Mouse (Mus musculus) midbrain, embryonic 11.5 days (tissue): Measurements from ENCODE around the gene Trio. TPM values are rescaled to one million over a fixed set of nuclear protein-coding genes. Genes with fewer than 3 reads are reported as not detected.
"Not testable (repeated sequence)": the region's sequence is repeated elsewhere in the genome, so short reads cannot be mapped to it uniquely, and the experiment has no call there.

Experiments
- ATAC-seq: fragments of 200-750 bp; cut with Nextera tagmentation; 2 replicates; pipeline ENCODE4 v1.8.0; 2017; ENCODE audit warnings: moderate TSS enrichment, moderate library complexity; ENCODE audit not compliant: low FRiP score
- DNase-seq: peaks from one replicate; pipeline ENCODE4 v3.0.0; 2015; ENCODE audit warnings: low spot score; ENCODE audit errors: missing footprints
- H3K27ac ChIP-seq: fragments of 300-500 bp; sonication (generic); 2 replicates; pipeline ENCODE4 v1.5.1; 2014; ENCODE audit warnings: low read depth, low read length
- H3K27me3 ChIP-seq: fragments of 300-500 bp; sonication (generic); 2 replicates; pipeline ENCODE4 v1.6.1; 2014; ENCODE audit warnings: mild to moderate bottlenecking, low read length, moderate library complexity, mixed read lengths; ENCODE audit not compliant: control insufficient read depth, insufficient read depth
- H3K36me3 ChIP-seq: fragments of 300-500 bp; sonication (generic); 2 replicates; pipeline ENCODE4 v1.6.1; 2014; ENCODE audit warnings: mild to moderate bottlenecking, low read length, moderate library complexity, mixed read lengths; ENCODE audit not compliant: control insufficient read depth, insufficient read depth
- H3K4me1 ChIP-seq: fragments of 300-500 bp; sonication (generic); 2 replicates; pipeline ENCODE4 v1.6.1; 2014; ENCODE audit warnings: low read length; ENCODE audit not compliant: control insufficient read depth, insufficient read depth
- H3K4me2 ChIP-seq: fragments of 300-500 bp; sonication (generic); 2 replicates; pipeline ENCODE4 v1.6.1; 2014; ENCODE audit warnings: mild to moderate bottlenecking, moderate library complexity
- H3K4me3 ChIP-seq: fragments of 300-500 bp; sonication (generic); 2 replicates; pipeline ENCODE4 v1.5.1; 2014; ENCODE audit warnings: low read depth, low read length
- H3K9ac ChIP-seq: fragments of 300-500 bp; sonication (generic); 2 replicates; pipeline ENCODE4 v1.6.1; 2014; ENCODE audit warnings: low read length
- H3K9me3 ChIP-seq: fragments of 300-500 bp; sonication (generic); 2 replicates; pipeline ENCODE4 v1.6.1; 2016; ENCODE audit warnings: low read length; ENCODE audit not compliant: control insufficient read depth
- WGBS: fragments of 180-500 bp; shearing (Covaris S2); extraction: QIAGEN DNeasy Blood & Tissue Kit; methylation state at CpG from one replicate; pipeline ENCODE4 v1.1.7; 2014; 5-methylcytosine and 5-hydroxymethylcytosine counted together
- polyA plus RNA-seq: library from polyadenylated mRNA; unstranded; fragments of >200 nt; fragmentation: Nextera tagmentation; extraction: Ambion mirVana; gene quantifications from 2 replicates; pipeline ENCODE4 v1.2.1, GENCODE M21; 2014

Gene Trio
- polyA plus RNA-seq, 1 experiment from 2014 or later: 32.5 TPM

DNA sequence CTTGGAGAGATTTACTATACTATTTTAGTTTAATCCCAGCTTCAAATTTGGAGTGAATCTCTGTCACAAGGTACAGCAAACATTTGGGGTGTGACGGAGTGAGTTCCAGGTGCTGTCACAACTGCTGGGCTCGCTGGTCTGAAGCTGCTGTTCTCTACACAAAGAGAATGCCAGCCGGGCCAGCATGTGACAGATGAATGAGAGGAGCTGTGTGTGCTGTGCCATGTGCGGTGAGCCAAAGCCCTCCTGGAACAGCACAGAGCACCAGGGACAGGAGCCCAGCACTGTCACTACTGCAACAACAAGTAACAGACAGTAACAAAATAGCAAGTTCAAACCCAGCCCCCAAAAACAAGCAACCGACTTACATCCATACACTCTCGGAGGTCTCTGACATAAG lies 194.0 kb downstream of the Trio start:
- no peak overlapping the region for H3K27ac ChIP-seq
- ATAC-seq (no peak), DNase-seq (no peak)
- no peaks in the 10 kb centered on the region for H3K4me1 ChIP-seq
- peaks cover 12% of the 10 kb centered on the region; the same call in 1 of the 2 replicates for H3K36me3 ChIP-seq
- H3K9me3 ChIP-seq: no peaks in the 10 kb centered on the region
- H3K27me3 ChIP-seq: no peaks in the 10 kb centered on the region
- H3K4me2 ChIP-seq: no peak overlapping the region
- WGBS: 90% methylated on average over 6 of the region's 6 CpGs
- no peak overlapping the region for H3K4me3 ChIP-seq
- no peak overlapping the region for H3K9ac ChIP-seq

DNA sequence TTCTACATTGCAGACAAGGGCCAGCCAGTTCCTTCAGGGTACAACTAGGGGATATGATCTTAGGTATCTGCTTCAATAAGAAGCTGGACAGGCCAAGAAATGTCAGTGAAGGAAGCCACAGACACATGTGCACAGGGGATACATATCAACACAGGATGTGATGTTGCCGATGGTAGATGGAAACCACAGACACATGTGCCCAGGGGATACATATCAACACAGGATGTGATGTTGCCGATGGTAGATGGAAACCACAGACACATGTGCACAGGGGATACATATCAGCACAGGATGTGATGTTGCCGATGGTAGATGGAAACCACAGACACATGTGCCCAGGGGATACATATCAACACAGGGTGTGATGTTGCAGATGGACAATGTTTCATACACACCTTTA lies 197.8 kb downstream of the Trio start:
- H3K4me2 ChIP-seq, ATAC-seq, H3K9ac ChIP-seq, DNase-seq, H3K4me1 ChIP-seq, H3K27me3 ChIP-seq, H3K4me3 ChIP-seq, H3K9me3 ChIP-seq, H3K27ac ChIP-seq: not testable (repeated sequence)
- WGBS: 96% methylated on average over 3 of the region's 3 CpGs
- H3K36me3 ChIP-seq: peaks cover 13% of the 10 kb centered on the region; the same call in 1 of the 2 replicates

DNA sequence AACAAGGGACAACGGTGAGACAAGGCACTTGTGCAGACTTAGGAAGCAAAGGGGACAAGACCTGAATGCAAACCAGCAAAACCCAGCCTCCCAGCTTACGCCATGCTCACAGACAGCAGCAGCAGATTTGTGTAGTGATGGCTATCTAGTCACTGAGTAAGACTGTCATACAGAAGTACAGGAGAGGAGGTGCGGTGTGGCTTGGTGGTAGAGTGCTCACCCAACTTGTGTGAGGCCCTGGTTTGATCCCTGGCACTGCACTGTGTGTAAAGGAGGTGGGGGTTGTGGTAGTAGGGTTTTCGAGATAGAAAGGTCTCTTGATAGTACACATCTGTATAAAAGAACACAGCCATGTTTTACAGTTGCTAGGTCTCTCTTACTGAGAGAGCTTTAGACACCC lies 198.8 kb downstream of the Trio start:
- Histone ChIP-seq H3K4me2 (no peak overlapping the region), H3K4me3 (no peak overlapping the region), H3K36me3 (peaks cover 13% of the 10 kb centered on the region; the same call in 1 of the 2 replicates), H3K27me3 (no peaks in the 10 kb centered on the region), H3K9ac (no peak overlapping the region), H3K9me3 (no peaks in the 10 kb centered on the region), H3K4me1 (no peaks in the 10 kb centered on the region), H3K27ac (no peak overlapping the region)
- WGBS: 92% methylated on average over 4 of the region's 4 CpGs
- ATAC-seq (no peak), DNase-seq (no peak)

DNA sequence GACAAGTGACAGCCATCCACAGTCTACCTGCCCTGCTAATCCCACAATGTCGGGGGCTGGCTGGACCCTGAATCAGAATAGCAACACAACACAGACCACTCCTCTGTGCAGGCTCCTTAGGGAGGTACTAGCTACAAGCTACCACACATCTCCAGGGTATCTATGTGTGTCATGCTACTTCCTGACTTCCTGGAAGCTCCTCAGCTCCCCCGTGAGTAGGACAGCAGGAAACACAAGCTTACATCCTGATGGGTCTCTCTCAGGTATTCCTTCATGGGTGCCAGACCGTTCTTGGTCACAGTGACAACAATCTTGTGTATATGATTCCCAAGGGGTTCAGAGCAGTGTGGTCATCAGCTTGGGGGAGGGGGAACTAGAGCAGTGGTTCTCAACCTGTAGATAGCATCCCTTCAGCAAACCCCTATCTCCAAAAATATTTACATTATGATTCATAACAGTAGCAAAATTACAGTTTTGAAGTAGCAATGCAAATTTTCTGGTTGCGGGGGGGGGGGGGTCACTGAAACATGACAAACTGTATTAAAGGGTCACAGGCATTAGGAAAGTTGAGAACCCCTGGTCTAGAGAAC lies 199.5 kb downstream of the Trio start:
- no peak overlapping the region for H3K4me3 ChIP-seq
- H3K4me2 ChIP-seq: no peak overlapping the region
- H3K36me3 ChIP-seq: peaks cover 10% of the 10 kb centered on the region; the same call in 1 of the 2 replicates
- 93% methylated on average over 4 of the region's 4 CpGs for WGBS
- H3K9ac ChIP-seq: no peak overlapping the region
- no peaks in the 10 kb centered on the region for H3K9me3 ChIP-seq
- ATAC-seq (no peak), DNase-seq (no peak)
- no peaks in the 10 kb centered on the region for H3K4me1 ChIP-seq
- no peak overlapping the region for H3K27ac ChIP-seq
- H3K27me3 ChIP-seq: no peaks in the 10 kb centered on the region

DNA sequence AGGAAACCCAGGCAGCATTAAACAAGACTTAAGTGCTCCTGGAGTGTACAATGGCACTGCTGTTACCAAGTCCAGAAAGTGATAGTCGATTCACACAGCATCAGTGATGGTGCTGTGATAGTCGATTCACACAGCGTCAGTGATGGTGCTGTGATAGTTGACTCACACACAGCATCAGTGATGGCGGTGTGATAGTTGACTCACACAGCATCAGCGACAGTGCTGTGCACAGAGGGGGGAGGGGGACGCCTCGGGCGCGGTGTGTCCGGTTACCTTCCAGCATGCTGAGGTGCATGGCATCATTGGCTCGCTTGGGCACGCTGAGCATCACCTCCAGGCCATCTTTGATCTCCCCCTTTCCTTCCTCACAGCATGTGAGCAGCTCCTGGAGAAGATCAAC lies 200.3 kb downstream of the Trio start:
- WGBS: 93% methylated on average over 12 of the region's 12 CpGs
- Histone ChIP-seq H3K4me2 (no peak overlapping the region), H3K36me3 (peaks cover 6% of the 10 kb centered on the region; the same call in 1 of the 2 replicates), H3K9me3 (no peaks in the 10 kb centered on the region), H3K27me3 (no peaks in the 10 kb centered on the region), H3K27ac (no peak overlapping the region), H3K4me3 (no peak overlapping the region), H3K4me1 (no peaks in the 10 kb centered on the region), H3K9ac (no peak overlapping the region)
- ATAC-seq (no peak), DNase-seq (no peak)

DNA sequence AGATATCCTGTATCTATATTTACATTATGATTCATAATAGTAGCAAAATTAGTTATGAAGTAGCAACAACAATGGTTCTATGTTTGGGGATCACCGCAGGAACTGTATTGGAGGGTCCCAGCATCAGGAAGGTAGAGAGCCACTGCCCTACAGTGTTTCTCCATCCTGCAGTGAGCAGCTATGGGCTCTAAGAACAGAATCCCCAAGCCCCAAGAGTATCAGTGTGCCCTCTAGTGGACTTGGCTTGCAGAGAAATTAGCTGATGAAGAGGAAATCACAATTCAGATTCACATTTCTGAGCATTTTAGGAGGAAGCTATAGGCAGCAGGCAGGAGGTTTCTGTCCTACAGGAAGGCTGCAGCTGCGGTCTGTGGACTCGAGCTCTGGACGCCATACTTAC lies 202.1 kb downstream of the Trio start:
- Histone ChIP-seq H3K27ac (no peak overlapping the region), H3K4me3 (no peak overlapping the region), H3K4me1 (no peaks in the 10 kb centered on the region), H3K9me3 (no peaks in the 10 kb centered on the region), H3K9ac (no peak overlapping the region), H3K4me2 (no peak overlapping the region), H3K36me3 (peaks cover 11% of the 10 kb centered on the region; the same call in 1 of the 2 replicates), H3K27me3 (no peaks in the 10 kb centered on the region)
- DNase-seq: peak; percentile 89
- ATAC-seq: no peak
- 95% methylated on average over 4 of the region's 4 CpGs for WGBS

DNA sequence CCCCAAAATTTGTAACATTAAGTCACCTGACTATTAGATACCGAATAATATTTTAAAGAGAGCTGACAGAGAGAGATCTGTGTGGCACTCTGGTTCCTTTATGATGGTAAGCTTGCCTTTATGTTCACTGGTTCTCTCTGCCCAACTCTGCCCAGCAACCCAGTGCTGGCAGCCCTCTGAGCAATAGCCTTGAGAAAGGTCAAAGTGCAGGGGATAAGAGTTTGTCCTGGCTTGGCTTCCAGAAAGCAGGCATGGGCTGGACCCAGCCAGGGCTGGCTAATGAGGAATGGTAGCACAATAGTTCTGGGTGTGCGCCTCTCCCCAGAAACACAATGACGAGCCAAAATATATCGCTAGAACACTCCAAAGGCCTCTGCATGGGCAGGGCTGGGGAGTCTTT lies 203.2 kb downstream of the Trio start:
- WGBS: 95% methylated on average over 4 of the region's 4 CpGs
- 0 out of 2 replicates have a peak, but pooled peaks have one; percentile 38 for ATAC-seq
- peaks cover 16% of the 10 kb centered on the region for H3K36me3 ChIP-seq

DNA sequence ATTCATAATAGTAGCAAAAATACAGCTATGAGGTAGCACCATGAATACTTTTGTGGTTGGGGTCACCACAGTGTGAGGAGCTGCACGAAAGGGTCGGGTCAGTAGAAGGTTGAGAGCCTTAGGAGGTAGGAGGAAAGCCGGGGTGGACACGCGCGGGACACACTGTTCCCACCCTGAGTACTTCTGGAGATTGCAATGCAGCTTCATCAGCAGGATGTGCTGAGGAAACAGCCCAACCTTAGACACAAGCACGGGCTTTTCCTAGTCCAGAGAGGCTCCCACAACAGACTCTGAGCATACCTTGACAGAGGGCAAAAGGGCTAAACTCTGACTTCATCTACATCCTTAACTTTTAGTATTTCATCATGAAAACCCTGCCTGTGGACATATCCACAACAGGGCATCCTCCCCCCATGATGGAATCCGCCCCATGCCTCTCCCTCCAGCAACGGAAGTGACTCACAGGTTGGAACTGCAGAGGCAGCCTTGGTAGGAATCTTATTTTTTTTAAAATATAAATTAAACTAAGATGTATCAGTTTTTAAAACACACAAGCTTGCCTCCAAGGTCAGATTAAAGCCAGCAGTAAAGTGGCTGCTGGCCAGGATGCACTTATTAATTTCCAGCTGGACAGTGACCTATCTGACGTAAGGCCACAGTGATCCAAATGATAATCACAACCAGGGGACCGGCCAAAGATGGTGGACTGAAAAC lies 203.8 kb downstream of the Trio start:
- peaks cover 14% of the 10 kb centered on the region for H3K36me3 ChIP-seq
- no peaks in the 10 kb centered on the region for H3K4me1 ChIP-seq
- DNase-seq: no peak
- 94% methylated on average over 11 of the region's 11 CpGs for WGBS
- no peak overlapping the region for H3K9ac ChIP-seq
- no peaks in the 10 kb centered on the region for H3K27me3 ChIP-seq
- H3K9me3 ChIP-seq: no peaks in the 10 kb centered on the region
- H3K4me3 ChIP-seq: no peak overlapping the region
- H3K4me2 ChIP-seq: no peak overlapping the region
- ATAC-seq: no peak
- no peak overlapping the region for H3K27ac ChIP-seq

More for the DNA sequence above, 203.2 kb downstream of the Trio start:
- no peak overlapping the region for H3K9ac ChIP-seq
- H3K4me3 ChIP-seq: no peak overlapping the region
- no peaks in the 10 kb centered on the region for H3K27me3 ChIP-seq
- H3K4me1 ChIP-seq: no peaks in the 10 kb centered on the region
- DNase-seq: no peak
- H3K4me2 ChIP-seq: no peak overlapping the region
- no peak overlapping the region for H3K27ac ChIP-seq
- no peaks in the 10 kb centered on the region for H3K9me3 ChIP-seq

DNA sequence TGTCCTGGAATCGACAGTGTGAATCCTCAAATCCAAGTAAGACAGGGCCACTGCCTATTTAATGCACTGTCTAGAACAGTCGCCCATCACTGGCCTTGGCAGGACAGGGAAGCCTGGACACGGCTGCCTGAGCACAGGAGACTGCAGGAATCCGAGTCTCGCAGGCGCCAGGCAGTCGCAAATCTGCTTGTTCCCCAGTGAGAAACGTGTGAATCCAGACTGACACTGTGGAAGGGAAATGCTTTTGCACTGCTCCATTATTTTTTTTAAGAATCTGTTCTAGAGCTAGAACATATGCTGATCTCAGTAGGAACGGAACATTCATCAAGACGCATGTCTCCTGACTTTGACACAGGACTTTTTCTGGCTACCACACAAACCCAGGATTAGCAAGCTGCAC lies 208.6 kb downstream of the Trio start:
- H3K4me2 ChIP-seq: no peak overlapping the region
- no peak overlapping the region for H3K27ac ChIP-seq
- no peak overlapping the region for H3K4me3 ChIP-seq
- peaks cover 24% of the 10 kb centered on the region for H3K36me3 ChIP-seq
- H3K4me1 ChIP-seq: no peaks in the 10 kb centered on the region
- H3K27me3 ChIP-seq: peaks cover 9% of the 10 kb centered on the region
- no peak for ATAC-seq
- WGBS: 84% methylated on average over 10 of the region's 10 CpGs
- H3K9ac ChIP-seq: no peak overlapping the region
- no peak for DNase-seq
- no peaks in the 10 kb centered on the region for H3K9me3 ChIP-seq
